Mouse (Mus musculus): ENCODE results near the gene Atxn7. TPM values are rescaled to one million over a fixed set of nuclear protein-coding genes. Genes with fewer than 3 reads are reported as not detected.
A peak's percentile ranks its signal among the peaks of the same experiment; 100 is the strongest.
"Not testable (repeated sequence)": the region's sequence is repeated elsewhere in the genome, so short reads cannot be mapped to it uniquely, and the experiment has no call there.

Atxn7 gene
- polyA plus RNA-seq, 1 experiment from 2014 or later, result 2.8 TPM

- H3K36me3 ChIP-seq, result peaks cover 16% of the 10 kb centered on the region; the same call in 1 of the 2 replicates
- WGBS, result 69% methylated on average over 2 of the region's 2 CpGs
- H3K9ac ChIP-seq, result no peak overlapping the region
- H3K27ac ChIP-seq (replicated peaks), result no peak overlapping the region
- ATAC-seq (ENCODE audit: low read depth), result no peak
- no peaks in the 10 kb centered on the region for H3K4me1 ChIP-seq (replicated peaks)
- no peaks in the 10 kb centered on the region for H3K27me3 ChIP-seq
- H3K9me3 ChIP-seq, result no peaks in the 10 kb centered on the region
- H3K4me3 ChIP-seq, result no peak overlapping the region
- no peak overlapping the region for H3K4me2 ChIP-seq
Measured at GRCm38 (mm10) chr14:14036352-14036751, 75.1 kb downstream of the Atxn7 start.

GRCm38 (mm10) chr14:14038233-14038632 is 77.0 kb downstream of the Atxn7 start:
- Histone ChIP-seq H3K4me3 (no peak overlapping the region), H3K27ac (replicated peaks) (no peak overlapping the region), H3K9ac (no peak overlapping the region), H3K27me3 (no peaks in the 10 kb centered on the region), H3K36me3 (peaks cover 13% of the 10 kb centered on the region; the same call in 1 of the 2 replicates), H3K4me1 (replicated peaks) (no peaks in the 10 kb centered on the region), H3K4me2 (no peak overlapping the region), H3K9me3 (no peaks in the 10 kb centered on the region)
- WGBS, result 69% methylated on average over 2 of the region's 2 CpGs
- ATAC-seq (ENCODE audit: low read depth), result no peak

GRCm38 (mm10) chr14:14042336-14042735 is 81.1 kb downstream of the Atxn7 start:
- no peaks in the 10 kb centered on the region for H3K27me3 ChIP-seq
- no peak overlapping the region for H3K27ac ChIP-seq (replicated peaks)
- 77% methylated on average over 4 of the region's 4 CpGs for WGBS
- H3K9ac ChIP-seq, result no peak overlapping the region
- H3K4me1 ChIP-seq (replicated peaks), result no peaks in the 10 kb centered on the region
- no peak overlapping the region for H3K4me2 ChIP-seq
- no peak for ATAC-seq (ENCODE audit: low read depth)
- H3K36me3 ChIP-seq, result peaks cover 18% of the 10 kb centered on the region
- no peaks in the 10 kb centered on the region for H3K9me3 ChIP-seq
- no peak overlapping the region for H3K4me3 ChIP-seq

DNA sequence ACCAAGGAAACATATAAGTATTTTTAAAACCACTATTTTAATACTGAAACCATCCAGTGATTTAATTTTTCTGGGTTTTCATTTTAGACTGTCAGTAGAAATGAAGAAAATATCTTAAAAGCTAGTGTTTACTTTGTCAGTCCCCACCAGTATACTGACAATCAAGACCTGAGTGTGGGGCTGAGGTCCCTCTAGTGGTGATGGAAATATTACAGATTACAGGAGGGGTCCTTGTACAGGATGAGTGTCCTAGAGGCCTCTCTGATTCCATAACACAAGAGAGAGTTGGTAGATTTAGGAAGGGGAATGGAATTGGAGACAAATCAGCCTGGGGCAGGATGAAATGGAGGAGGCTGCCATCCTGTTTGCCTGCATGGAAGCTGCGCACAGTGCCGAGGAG is 93.1 kb downstream of the Atxn7 start:
- Histone ChIP-seq H3K9me3 (no peaks in the 10 kb centered on the region), H3K27ac (replicated peaks) (no peak overlapping the region), H3K4me2 (no peak overlapping the region), H3K4me3 (no peak overlapping the region), H3K36me3 (peaks cover 28% of the 10 kb centered on the region), H3K9ac (no peak overlapping the region), H3K27me3 (no peaks in the 10 kb centered on the region), H3K4me1 (replicated peaks) (no peaks in the 10 kb centered on the region)
- 96% methylated on average over 2 of the region's 2 CpGs for WGBS
- ATAC-seq (ENCODE audit: low read depth), result peak; percentile 67; the same call in 1 of the 2 replicates

- not testable (repeated sequence) for H3K4me1 ChIP-seq (replicated peaks); H3K27ac ChIP-seq (replicated peaks); H3K4me3 ChIP-seq; H3K4me2 ChIP-seq; ATAC-seq (ENCODE audit: low read depth); H3K9ac ChIP-seq; H3K9me3 ChIP-seq; H3K27me3 ChIP-seq
- H3K36me3 ChIP-seq, result peaks cover 20% of the 10 kb centered on the region
Measured at GRCm38 (mm10) chr14:14059606-14060005, 98.4 kb downstream of the Atxn7 start.

DNA sequence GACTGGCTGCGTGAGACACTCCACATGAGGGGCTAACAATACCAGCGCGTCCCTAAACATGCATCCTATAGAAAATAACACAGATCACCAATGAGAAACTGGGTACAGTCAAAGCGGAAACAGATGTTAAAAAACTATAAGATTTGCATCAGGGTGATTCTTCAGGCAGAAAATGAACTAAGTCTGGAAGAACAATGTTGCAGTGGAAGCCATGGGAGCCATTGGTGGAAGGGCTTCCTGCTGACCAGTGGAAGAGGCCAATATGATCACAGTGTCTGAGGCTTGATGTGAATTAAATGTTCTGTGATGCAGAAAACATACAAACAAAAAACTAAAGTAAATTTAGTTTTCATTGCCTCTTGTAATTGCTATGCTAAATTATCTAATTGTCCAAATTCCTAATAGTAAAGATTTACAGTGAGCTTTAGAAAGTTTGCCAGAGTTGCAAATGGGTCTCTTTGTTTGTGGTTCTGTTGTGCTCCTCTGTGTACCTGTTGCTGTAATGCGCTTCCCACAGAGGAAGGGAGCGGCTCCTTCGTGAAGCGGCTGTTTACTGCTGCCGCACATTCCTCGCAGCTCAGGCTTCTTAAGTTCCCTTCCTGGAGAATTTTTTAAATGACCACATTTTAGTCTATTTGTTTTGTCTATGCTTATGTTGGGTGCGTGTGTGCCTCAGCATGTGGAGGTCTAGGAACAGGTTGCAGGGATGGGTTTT is 101.4 kb downstream of the Atxn7 start:
- H3K9ac ChIP-seq, result no peak overlapping the region
- H3K4me2 ChIP-seq, result no peak overlapping the region
- no peak overlapping the region for H3K27ac ChIP-seq (replicated peaks)
- WGBS, result 67% methylated on average over 11 of the region's 11 CpGs
- H3K4me1 ChIP-seq (replicated peaks), result peaks cover 13% of the 10 kb centered on the region
- ATAC-seq (ENCODE audit: low read depth), result 0 out of 2 replicates have a peak, but pooled peaks have one; percentile 25
- no peaks in the 10 kb centered on the region for H3K9me3 ChIP-seq
- H3K4me3 ChIP-seq, result no peak overlapping the region
- no peaks in the 10 kb centered on the region for H3K27me3 ChIP-seq
- 0 out of 2 replicates have a peak, but pooled peaks cover 6% of the 10 kb centered on the region for H3K36me3 ChIP-seq

GRCm38 (mm10) chr14:14063382-14063781 is 102.1 kb downstream of the Atxn7 start:
- 53% methylated on average over 5 of the region's 5 CpGs for WGBS
- Histone ChIP-seq H3K9ac (no peak overlapping the region), H3K9me3 (no peaks in the 10 kb centered on the region), H3K27ac (replicated peaks) (no peak overlapping the region), H3K4me1 (replicated peaks) (peaks cover 20% of the 10 kb centered on the region), H3K27me3 (no peaks in the 10 kb centered on the region), H3K4me3 (no peak overlapping the region), H3K4me2 (no peak overlapping the region), H3K36me3 (0 out of 2 replicates have a peak, but pooled peaks cover 4% of the 10 kb centered on the region)
- no peak for ATAC-seq (ENCODE audit: low read depth)

DNA sequence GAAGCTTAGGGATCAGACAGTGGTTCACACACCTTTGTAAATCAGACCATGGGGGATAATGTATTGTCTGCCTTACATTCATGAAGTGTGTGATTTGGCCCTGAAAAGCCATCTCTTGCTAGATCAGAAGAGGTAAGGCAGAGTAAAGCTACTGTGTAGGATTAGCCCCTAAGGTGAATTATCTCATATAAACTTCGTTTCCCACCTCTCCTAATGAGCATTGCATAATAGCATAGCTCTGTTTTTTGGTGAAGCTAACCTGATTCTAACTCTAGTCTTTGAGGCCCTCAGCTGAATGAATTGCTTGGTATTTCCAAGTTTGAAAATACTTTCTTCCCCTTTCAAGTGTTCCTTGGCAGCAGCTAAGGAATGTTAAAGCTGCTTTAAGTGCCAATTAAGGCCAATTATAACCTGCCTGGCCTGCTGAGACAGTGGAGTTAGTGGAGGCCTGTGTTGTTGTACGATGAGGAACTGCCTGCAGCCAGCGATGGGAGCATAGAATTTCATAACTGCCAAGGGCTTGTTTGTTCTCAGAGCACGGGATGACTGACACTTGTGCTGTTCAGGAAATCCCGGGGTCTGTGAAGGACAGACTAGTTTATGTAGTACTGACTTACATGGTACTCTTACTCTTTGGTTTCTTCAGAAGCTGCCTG is 103.4 kb downstream of the Atxn7 start:
- no peak for ATAC-seq (ENCODE audit: low read depth)
- 21% methylated on average over 5 of the region's 5 CpGs for WGBS
- Histone ChIP-seq H3K4me2 (no peak overlapping the region), H3K27ac (replicated peaks) (no peak overlapping the region), H3K9me3 (no peaks in the 10 kb centered on the region), H3K4me3 (no peak overlapping the region), H3K9ac (no peak overlapping the region), H3K27me3 (no peaks in the 10 kb centered on the region), H3K36me3 (no peaks in the 10 kb centered on the region), H3K4me1 (replicated peaks) (peaks cover 21% of the 10 kb centered on the region)

- no peak for ATAC-seq (ENCODE audit: low read depth)
- WGBS, result 33% methylated on average over 4 of the region's 4 CpGs
- Histone ChIP-seq H3K4me3 (no peak overlapping the region), H3K27ac (replicated peaks) (no peak overlapping the region), H3K27me3 (no peaks in the 10 kb centered on the region), H3K4me1 (replicated peaks) (peaks cover 26% of the 10 kb centered on the region), H3K9me3 (no peaks in the 10 kb centered on the region), H3K36me3 (no peaks in the 10 kb centered on the region), H3K4me2 (no peak overlapping the region), H3K9ac (no peak overlapping the region)
Measured at GRCm38 (mm10) chr14:14065142-14065498, 103.9 kb downstream of the Atxn7 start.

- no peak for ATAC-seq (ENCODE audit: low read depth)
- no peak overlapping the region for H3K27ac ChIP-seq (replicated peaks)
- WGBS, result 80% methylated on average over 6 of the region's 6 CpGs
Measured at GRCm38 (mm10) chr14:14066241-14066640, 105.0 kb downstream of the Atxn7 start.

DNA sequence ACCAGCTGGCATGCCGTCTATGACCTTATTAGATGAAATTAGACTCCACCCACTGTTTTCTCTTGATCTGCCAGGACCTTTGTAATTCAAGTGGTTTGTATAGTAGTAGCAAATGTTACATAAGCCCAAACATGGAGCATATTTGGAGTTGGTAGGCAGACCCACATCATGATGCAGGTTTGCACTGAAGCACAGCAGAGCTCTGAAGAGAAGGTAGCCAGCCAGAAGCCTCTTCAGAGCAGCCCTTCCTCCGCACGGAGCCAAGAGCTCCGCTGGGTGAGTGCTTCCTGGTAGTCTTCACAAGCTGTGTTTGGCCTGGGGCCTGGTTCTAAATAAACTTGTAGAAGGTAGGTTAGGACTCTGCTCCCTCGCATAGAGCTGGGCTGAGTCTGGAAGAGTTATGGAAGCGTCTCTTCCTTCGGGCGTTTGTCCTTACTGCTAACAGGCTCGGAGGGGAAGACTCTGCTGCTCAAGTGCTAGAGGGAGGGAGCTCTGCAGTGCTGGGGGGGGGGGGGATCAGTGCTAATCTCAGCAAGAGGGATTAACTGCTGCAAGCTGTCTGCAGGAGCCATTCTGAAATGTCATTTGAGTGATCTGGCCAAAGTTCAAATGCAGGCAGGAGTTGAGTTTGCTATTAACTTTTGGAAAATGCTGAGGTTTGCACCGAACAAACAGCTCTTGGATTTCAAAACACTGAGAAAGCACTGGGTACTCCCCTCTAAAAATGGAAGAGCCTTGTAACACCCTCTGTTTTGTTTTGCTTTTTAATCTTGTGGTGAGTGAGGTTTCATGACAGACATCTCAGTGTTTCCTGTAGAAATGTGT is 106.6 kb downstream of the Atxn7 start:
- Histone ChIP-seq H3K36me3 (no peaks in the 10 kb centered on the region), H3K27me3 (no peaks in the 10 kb centered on the region), H3K4me2 (peak overlapping the region; percentile 31), H3K4me3 (no peak overlapping the region), H3K9ac (no peak overlapping the region), H3K27ac (replicated peaks) (peak overlapping the region; percentile 35), H3K4me1 (replicated peaks) (peaks cover 50% of the 10 kb centered on the region), H3K9me3 (no peaks in the 10 kb centered on the region)
- 22% methylated on average over 10 of the region's 10 CpGs for WGBS
- ATAC-seq (ENCODE audit: low read depth), result no peak

More at GRCm38 (mm10) chr14:14066241-14066640, 105.0 kb downstream of the Atxn7 start:
- Histone ChIP-seq H3K4me3 (no peak overlapping the region), H3K36me3 (no peaks in the 10 kb centered on the region), H3K9me3 (no peaks in the 10 kb centered on the region), H3K9ac (no peak overlapping the region), H3K4me1 (replicated peaks) (peaks cover 37% of the 10 kb centered on the region), H3K4me2 (no peak overlapping the region), H3K27me3 (no peaks in the 10 kb centered on the region)

- ATAC-seq (ENCODE audit: low read depth), result no peak
- H3K27ac ChIP-seq (replicated peaks), result peak overlapping the region; percentile 35; the same call in 1 of the 2 replicates
- H3K36me3 ChIP-seq, result no peaks in the 10 kb centered on the region
- no peaks in the 10 kb centered on the region for H3K27me3 ChIP-seq
- no peak overlapping the region for H3K9ac ChIP-seq
- peaks cover 50% of the 10 kb centered on the region for H3K4me1 ChIP-seq (replicated peaks)
- H3K9me3 ChIP-seq, result no peaks in the 10 kb centered on the region
- 48% methylated on average over 3 of the region's 3 CpGs for WGBS
- no peak overlapping the region for H3K4me3 ChIP-seq
- no peak overlapping the region for H3K4me2 ChIP-seq
Measured at GRCm38 (mm10) chr14:14068553-14068952, 107.3 kb downstream of the Atxn7 start.

All from neural tube, embryonic 13.5 days (tissue).